Mouse (Mus musculus) CD4-positive, CD25-positive, alpha-beta regulatory T cell, adult 4 months (primary cell): ENCODE measurements around the gene Proser3. TPM values are rescaled to one million over a fixed set of nuclear protein-coding genes. Genes with fewer than 3 reads are reported as not detected.

Source experiments
- polyA plus RNA-seq, 2 experiments: library from polyadenylated mRNA; unstranded; fragments of 100-300 nt; shearing (Covaris generic); gene quantifications; one replicate each; pipeline ENCODE4 v1.2.1; 2017

Gene Proser3
- polyA plus RNA-seq, 2 experiments from 2014 or later = 5.2 to 6.2 TPM

Other genes starting within 250 kb of the Proser3 start
- gene Alkbh6, start 243.6 kb downstream of the Proser3 start, polyA plus RNA-seq = 100 to 1,000 TPM; 179 to 205 TPM
- 10 to 100 TPM in 1 of 2 experiments, 1 to 10 TPM in 1; 9.2 to 16.8 TPM for gene Syne4, start 237.5 kb downstream of the Proser3 start, polyA plus RNA-seq
- gene E130208F15Rik, start 230.6 kb downstream of the Proser3 start, polyA plus RNA-seq = not detected
- 1 to 10 TPM; 2.4 to 5.1 TPM for gene Sdhaf1, start 228.4 kb downstream of the Proser3 start, polyA plus RNA-seq
- not detected for gene Lrfn3, start 189.5 kb downstream of the Proser3 start, polyA plus RNA-seq
- 1 to 10 TPM; 6.4 to 7.1 TPM for gene Tyrobp, start 138.5 kb downstream of the Proser3 start, polyA plus RNA-seq
- 100 to 1,000 TPM; 356 to 434 TPM for gene Hcst, start 132.4 kb downstream of the Proser3 start, polyA plus RNA-seq
- gene Nfkbid, start 130.6 kb downstream of the Proser3 start, polyA plus RNA-seq = 10 to 100 TPM; 39.2 to 44.4 TPM
- 1 to 10 TPM; 3.1 to 3.5 TPM for gene Aplp1, start 106.8 kb downstream of the Proser3 start, polyA plus RNA-seq
- gene Kirrel2, start 94.6 kb downstream of the Proser3 start, polyA plus RNA-seq = not detected
- not detected for gene Nphs1, start 94.0 kb downstream of the Proser3 start, polyA plus RNA-seq
- not detected for gene Prodh2, start 58.7 kb downstream of the Proser3 start, polyA plus RNA-seq
- under 1 TPM; 0.46 to 0.67 TPM for gene Arhgap33, start 17.2 kb downstream of the Proser3 start, polyA plus RNA-seq
- gene Hspb6, start 121 bp downstream of the Proser3 start, polyA plus RNA-seq = 1 to 10 TPM; 1.0 to 3.1 TPM
- 100 to 1,000 TPM; 101 to 104 TPM for gene Lin37, start 7.5 kb upstream of the Proser3 start, polyA plus RNA-seq
- gene U2af1l4, start 11.0 kb upstream of the Proser3 start, polyA plus RNA-seq = 10 to 100 TPM; 46.5 to 62.1 TPM
- gene Gm49396, start 11.0 kb upstream of the Proser3 start, polyA plus RNA-seq = 100 to 1,000 TPM in 1 of 2 experiments, 10 to 100 TPM in 1; 85.4 to 105 TPM
- gene Psenen, start 11.3 kb upstream of the Proser3 start, polyA plus RNA-seq = 100 to 1,000 TPM; 314 to 323 TPM
- 100 to 1,000 TPM; 210 to 244 TPM for gene Igflr1, start 13.1 kb upstream of the Proser3 start, polyA plus RNA-seq
- 10 to 100 TPM; 16.4 to 21.6 TPM for gene Kmt2b, start 36.4 kb upstream of the Proser3 start, polyA plus RNA-seq
- gene Zbtb32, start 46.6 kb upstream of the Proser3 start, polyA plus RNA-seq = 10 to 100 TPM in 1 of 2 experiments, 1 to 10 TPM in 1; 8.1 to 18.0 TPM
- under 1 TPM; 0.38 to 0.60 TPM for gene Upk1a, start 60.5 kb upstream of the Proser3 start, polyA plus RNA-seq
- 100 to 1,000 TPM; 333 to 643 TPM for gene Cox6b1, start 73.9 kb upstream of the Proser3 start, polyA plus RNA-seq
- not detected for gene Etv2, start 83.6 kb upstream of the Proser3 start, polyA plus RNA-seq
- 10 to 100 TPM; 14.4 to 25.1 TPM for gene Rbm42, start 98.0 kb upstream of the Proser3 start, polyA plus RNA-seq
- gene Haus5, start 112.7 kb upstream of the Proser3 start, polyA plus RNA-seq = 10 to 100 TPM; 21.3 to 44.0 TPM
- gene Pmis2, start 119.3 kb upstream of the Proser3 start, polyA plus RNA-seq = not detected
- not detected for gene 2200002J24Rik, start 146.6 kb upstream of the Proser3 start, polyA plus RNA-seq
- gene Atp4a, start 159.9 kb upstream of the Proser3 start, polyA plus RNA-seq = not detected
- 10 to 100 TPM; 60.5 to 65.0 TPM for gene Tmem147, start 177.2 kb upstream of the Proser3 start, polyA plus RNA-seq
- not detected for gene Gapdhs, start 191.4 kb upstream of the Proser3 start, polyA plus RNA-seq
- gene Sbsn, start 199.2 kb upstream of the Proser3 start, polyA plus RNA-seq = 1 to 10 TPM; 2.4 to 3.6 TPM
- under 1 TPM in 1 of 2 experiments, not detected in 1; 0.16 TPM for gene Dmkn, start 211.5 kb upstream of the Proser3 start, polyA plus RNA-seq
- gene Krtdap, start 235.6 kb upstream of the Proser3 start, polyA plus RNA-seq = not detected